Mouse (Mus musculus) urinary bladder, postnatal 36 days (tissue): ENCODE results near the gene Lcn11.
"Not testable (repeated sequence)": the region's sequence is repeated elsewhere in the genome, so short reads cannot be mapped to it uniquely, and the experiment has no call there.

ENCODE experiments used
- DNase-seq, 2 experiments: peaks; one replicate each; pipeline ENCODE4 v3.0.0; 2022; ENCODE audit warnings: low spot score in 2 of 2, mixed read lengths in 1 of 2

Lcn11 gene

GRCm38 (mm10) chr2:25776717-25777116 is at the start of gene Lcn11:
TSS of gene Lcn11 (plus strand) at chr2:25777017.
- DNase-seq = no peak

GRCm38 (mm10) chr2:25733199-25733930 is 43.5 kb upstream of the Lcn11 start:
- DNase-seq = no peak

- DNase-seq = not testable (repeated sequence)
Measured at GRCm38 (mm10) chr2:25736709-25737108, 40.1 kb upstream of the Lcn11 start, which contains the start of gene Obp2b. TSS of gene Obp2b (plus strand) at chr2:25737009.

- no peak for DNase-seq
Measured at GRCm38 (mm10) chr2:25741671-25742070, 35.1 kb upstream of the Lcn11 start.

- no peak for DNase-seq
Measured at GRCm38 (mm10) chr2:25754201-25754600, 22.6 kb upstream of the Lcn11 start.

- DNase-seq = no peak
Measured at GRCm38 (mm10) chr2:25758064-25758625, 18.7 kb upstream of the Lcn11 start.

GRCm38 (mm10) chr2:25765269-25765668 is 11.5 kb upstream of the Lcn11 start, which contains the start of gene Lcn3:
TSS of gene Lcn3 (plus strand) at chr2:25765569.
- no peak for DNase-seq

- no peak for DNase-seq
Measured at GRCm38 (mm10) chr2:25767764-25768163, 9.1 kb upstream of the Lcn11 start.

GRCm38 (mm10) chr2:25773507-25773906 is 3.3 kb upstream of the Lcn11 start:
- no peak for DNase-seq

GRCm38 (mm10) chr2:25774640-25775039 is 2.2 kb upstream of the Lcn11 start:
- no peak for DNase-seq

GRCm38 (mm10) chr2:25775991-25776390 is 826 bp upstream of the Lcn11 start:
- no peak for DNase-seq

GRCm38 (mm10) chr2:25779076-25779475 is 2.3 kb downstream of the Lcn11 start:
- no peak for DNase-seq

- DNase-seq = no peak
Measured at GRCm38 (mm10) chr2:25780921-25781320, 4.1 kb downstream of the Lcn11 start.

- DNase-seq = no peak
Measured at GRCm38 (mm10) chr2:25781957-25782356, 5.1 kb downstream of the Lcn11 start, which contains the start of gene Gm13539. TSS of gene Gm13539 (plus strand) at chr2:25782257.

GRCm38 (mm10) chr2:25785573-25786322 is 8.9 kb downstream of the Lcn11 start:
- DNase-seq = no peak

- no peak for DNase-seq
Measured at GRCm38 (mm10) chr2:25789092-25789491, 12.3 kb downstream of the Lcn11 start.

GRCm38 (mm10) chr2:25797635-25798034 is 20.8 kb downstream of the Lcn11 start:
- no peak for DNase-seq

GRCm38 (mm10) chr2:25798065-25798464 is 21.2 kb downstream of the Lcn11 start:
- DNase-seq = no peak

- no peak for DNase-seq
Measured at GRCm38 (mm10) chr2:25811711-25812110, 34.9 kb downstream of the Lcn11 start.

GRCm38 (mm10) chr2:25813364-25813763 is 36.5 kb downstream of the Lcn11 start:
- no peak for DNase-seq

- not testable (repeated sequence) for DNase-seq
Measured at GRCm38 (mm10) chr2:25815748-25816147, 38.9 kb downstream of the Lcn11 start, which contains the start of gene Glt6d1. TSS of gene Glt6d1 (minus strand) at chr2:25815848.

GRCm38 (mm10) chr2:25822806-25823205 is 46.0 kb downstream of the Lcn11 start, which contains the start of gene Lcn9:
TSS of gene Lcn9 (plus strand) at chr2:25823153.
- DNase-seq = no peak
